Mouse (Mus musculus) limb, embryonic 12.5 days (tissue): ENCODE measurements at regions not wholly inside any gene's neighbourhood (a gene's known extent, or its start where the extent isn't known, plus 50 kb on each side); places are given as distances from the start of the nearest gene placed in this dataset.

Experiments
- ATAC-seq: fragments of 200-750 bp; cut with Nextera tagmentation; 2 replicates; pipeline ENCODE4 v1.8.0; 2017; ENCODE audit warnings: low read depth, moderate TSS enrichment; ENCODE audit not compliant: insufficient number of reproducible peaks, insufficient read depth, low FRiP score, low TSS enrichment
- H3K27ac ChIP-seq: fragments of 300-500 bp; sonication (generic); 2 replicates; pipeline ENCODE4 v1.5.1; 2016; ENCODE audit warnings: mild to moderate bottlenecking, moderate library complexity
- H3K27me3 ChIP-seq: fragments of 300-500 bp; sonication (generic); 2 replicates; pipeline ENCODE4 v1.6.1; 2016; ENCODE audit warnings: mild to moderate bottlenecking, moderate library complexity
- H3K36me3 ChIP-seq: fragments of 300-500 bp; sonication (generic); 2 replicates; pipeline ENCODE4 v1.6.1; 2016; ENCODE audit warnings: mild to moderate bottlenecking, moderate library complexity
- H3K4me1 ChIP-seq: fragments of 300-500 bp; sonication (generic); replicated peaks from 2 replicates; pipeline ENCODE4 v1.6.1; 2016
- H3K4me2 ChIP-seq: fragments of 300-500 bp; sonication (generic); 2 replicates; pipeline ENCODE4 v1.6.1; 2016; ENCODE audit warnings: mild to moderate bottlenecking, moderate library complexity
- H3K4me3 ChIP-seq: fragments of 300-500 bp; sonication (generic); replicated peaks from 2 replicates; pipeline ENCODE4 v1.5.1; 2016; ENCODE audit warnings: mild to moderate bottlenecking
- H3K9ac ChIP-seq: fragments of 300-500 bp; sonication (generic); replicated peaks from 2 replicates; pipeline ENCODE4 v1.6.1; 2016; ENCODE audit warnings: mild to moderate bottlenecking, moderate library complexity
- H3K9me3 ChIP-seq: fragments of 300-500 bp; sonication (generic); 2 replicates; pipeline ENCODE4 v1.6.1; 2016; ENCODE audit warnings: mild to moderate bottlenecking, moderate library complexity
- WGBS: fragments of 180-500 bp; shearing (Covaris S2); methylation state at CpG from one replicate; pipeline ENCODE4 v1.1.7; 2016; 5-methylcytosine and 5-hydroxymethylcytosine counted together

- H3K27ac ChIP-seq: peak overlapping the region; percentile 64
Measured at GRCm38 (mm10) chr13:37513206-37513904, 168.3 kb downstream of the Ly86 start.

DNA sequence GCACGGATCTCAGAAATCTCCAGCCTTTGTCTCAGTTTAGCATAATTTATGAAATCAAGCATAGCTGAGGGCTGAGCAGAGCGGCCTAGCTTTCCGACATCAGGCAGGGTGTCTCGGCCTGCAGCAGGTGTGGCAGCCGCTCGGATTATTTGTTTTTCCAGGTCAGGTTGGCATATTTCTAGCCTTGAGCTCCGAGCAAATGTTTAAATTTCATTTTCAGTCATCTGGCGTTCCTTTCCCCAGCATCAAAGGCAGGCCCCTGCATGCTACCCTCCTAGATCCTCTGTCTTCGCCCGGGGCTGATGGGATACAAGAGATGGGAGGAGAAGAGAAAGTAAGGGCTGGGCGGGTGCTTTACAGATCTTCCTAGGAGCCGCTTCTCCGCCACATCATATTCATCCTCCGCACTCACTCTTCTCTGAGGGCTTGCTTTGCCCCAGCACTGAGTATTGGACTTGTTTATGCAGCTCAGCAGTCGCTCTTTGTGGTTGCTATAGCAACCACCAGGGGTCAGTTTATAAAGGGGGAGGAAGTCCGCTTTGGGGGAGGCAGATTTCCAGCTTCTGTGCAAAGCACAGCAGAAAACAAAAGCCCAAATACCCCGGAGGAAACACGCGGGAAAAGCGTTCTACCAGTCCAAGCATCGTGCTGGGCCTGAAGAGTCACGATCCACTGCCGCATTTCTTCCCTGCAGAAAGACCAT, 169.0 kb downstream of the Ly86 start:
- no peak for ATAC-seq
- H3K4me3 ChIP-seq: peak overlapping the region; percentile 16
- 10% methylated on average over 23 of the region's 23 CpGs for WGBS

More at GRCm38 (mm10) chr13:37513206-37513904, 168.3 kb downstream of the Ly86 start:
- ATAC-seq: no peak
- Histone ChIP-seq H3K27me3 (no peaks in the 10 kb centered on the region), H3K4me3 (no peak overlapping the region), H3K9me3 (no peaks in the 10 kb centered on the region), H3K4me1 (peaks cover 29% of the 10 kb centered on the region), H3K4me2 (peak overlapping the region; percentile 43; the same call in 1 of the 2 replicates), H3K9ac (no peak overlapping the region), H3K36me3 (no peaks in the 10 kb centered on the region)
- WGBS: 55% methylated on average over 2 of the region's 2 CpGs

DNA sequence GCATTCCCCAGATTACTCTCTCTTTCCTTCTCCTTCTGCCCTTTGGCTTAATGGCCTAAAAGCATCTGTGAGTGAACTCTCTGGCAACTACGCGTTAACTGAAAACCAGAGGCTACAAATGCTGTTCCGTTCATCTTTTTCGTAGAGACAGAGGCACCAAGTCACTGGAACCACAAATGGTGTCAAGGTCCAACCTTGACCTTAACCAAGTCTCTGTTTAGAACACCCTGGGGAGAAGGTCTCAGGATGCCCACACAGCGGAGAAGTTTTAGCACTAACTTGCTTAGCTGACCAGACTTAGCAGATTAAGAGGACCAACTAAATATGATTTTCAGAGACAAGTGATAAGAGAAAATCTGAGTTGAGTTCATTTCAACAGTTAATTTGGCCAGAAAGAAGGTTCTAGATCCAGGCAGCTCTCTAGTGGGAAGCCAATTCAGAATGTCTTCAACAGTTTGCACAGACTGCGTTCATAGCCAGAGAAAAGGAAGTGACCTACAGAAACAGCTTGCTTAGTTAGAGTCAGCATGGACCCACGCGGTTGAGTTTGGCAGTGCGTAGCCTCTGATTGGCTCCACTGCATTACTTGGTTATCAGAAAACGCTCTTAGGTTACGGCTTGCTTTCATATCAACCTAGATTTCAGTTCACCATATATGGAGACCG, 169.8 kb downstream of the Ly86 start:
- Histone ChIP-seq H3K4me2 (peak overlapping the region; percentile 43), H3K36me3 (no peaks in the 10 kb centered on the region), H3K27me3 (no peaks in the 10 kb centered on the region), H3K27ac (peak overlapping the region; percentile 64), H3K9me3 (no peaks in the 10 kb centered on the region), H3K4me1 (peaks cover 14% of the 10 kb centered on the region), H3K4me3 (peak overlapping the region; percentile 16), H3K9ac (peak overlapping the region; percentile 37; the same call in 1 of the 2 replicates)
- ATAC-seq: no peak
- WGBS: 71% methylated on average over 12 of the region's 12 CpGs

More for the DNA sequence above, 169.0 kb downstream of the Ly86 start:
- Histone ChIP-seq H3K4me1 (peaks cover 22% of the 10 kb centered on the region), H3K9me3 (no peaks in the 10 kb centered on the region), H3K36me3 (no peaks in the 10 kb centered on the region), H3K4me2 (peak overlapping the region; percentile 43), H3K27me3 (no peaks in the 10 kb centered on the region), H3K9ac (peak overlapping the region; percentile 37; the same call in 1 of the 2 replicates), H3K27ac (peak overlapping the region; percentile 64)

- Histone ChIP-seq H3K9me3 (no peaks in the 10 kb centered on the region), H3K9ac (no peak overlapping the region), H3K27me3 (no peaks in the 10 kb centered on the region), H3K4me2 (no peak overlapping the region), H3K4me1 (peaks cover 14% of the 10 kb centered on the region), H3K4me3 (no peak overlapping the region), H3K27ac (no peak overlapping the region), H3K36me3 (no peaks in the 10 kb centered on the region)
- WGBS: 43% methylated on average over 14 of the region's 14 CpGs
- 0 out of 2 replicates have a peak, but pooled peaks have one; percentile 64 for ATAC-seq
Measured at GRCm38 (mm10) chr13:37517055-37517807, 172.2 kb downstream of the Ly86 start.

GRCm38 (mm10) chr13:37519948-37520347, 174.9 kb downstream of the Ly86 start:
- no peak overlapping the region for H3K4me2 ChIP-seq
- 73% methylated on average over 3 of the region's 3 CpGs for WGBS
- ATAC-seq: no peak
- no peaks in the 10 kb centered on the region; the same call in 1 of the 2 replicates for H3K4me1 ChIP-seq
- no peaks in the 10 kb centered on the region for H3K9me3 ChIP-seq
- no peak overlapping the region for H3K9ac ChIP-seq
- H3K4me3 ChIP-seq: no peak overlapping the region
- H3K27me3 ChIP-seq: no peaks in the 10 kb centered on the region
- H3K27ac ChIP-seq: no peak overlapping the region
- no peaks in the 10 kb centered on the region for H3K36me3 ChIP-seq

DNA sequence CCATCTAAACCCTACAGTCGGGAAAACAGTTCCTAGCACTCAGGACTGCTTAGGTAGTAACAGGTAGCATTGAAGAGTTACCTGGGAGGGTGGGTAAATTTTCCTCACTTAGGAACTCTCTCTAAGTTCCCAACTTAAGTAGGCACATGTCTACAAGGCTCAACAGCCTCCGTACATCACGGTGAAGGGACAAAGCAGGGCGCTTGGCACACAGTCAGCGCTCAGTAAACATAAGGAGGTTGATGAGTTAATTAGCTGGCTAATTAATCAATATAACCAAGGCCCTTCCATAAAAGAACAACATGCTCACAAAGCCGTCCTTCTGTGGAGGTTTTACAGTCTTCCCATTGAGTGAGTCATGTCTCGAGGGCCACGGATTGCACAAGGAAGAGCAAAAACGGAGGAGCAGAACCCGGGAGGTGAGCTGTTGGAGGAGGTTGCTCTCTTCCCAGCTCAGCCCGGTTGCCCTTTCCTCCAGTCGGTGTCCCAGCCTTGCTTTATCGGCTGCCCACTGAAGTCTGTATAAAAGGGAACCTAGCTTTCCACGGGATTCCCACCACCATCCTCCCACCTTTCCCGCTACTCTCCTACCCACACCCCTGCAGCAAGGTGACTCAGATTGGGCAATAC, 180.2 kb downstream of the Ly86 start:
- no peak for ATAC-seq
- Histone ChIP-seq H3K27ac (no peak overlapping the region), H3K36me3 (no peaks in the 10 kb centered on the region), H3K27me3 (no peaks in the 10 kb centered on the region), H3K4me3 (no peak overlapping the region), H3K4me1 (peaks cover 11% of the 10 kb centered on the region), H3K9me3 (no peaks in the 10 kb centered on the region), H3K9ac (no peak overlapping the region), H3K4me2 (no peak overlapping the region)
- 78% methylated on average over 15 of the region's 15 CpGs for WGBS

- Histone ChIP-seq H3K27ac (no peak overlapping the region), H3K9ac (no peak overlapping the region), H3K4me3 (no peak overlapping the region), H3K4me2 (no peak overlapping the region), H3K9me3 (no peaks in the 10 kb centered on the region), H3K27me3 (no peaks in the 10 kb centered on the region), H3K4me1 (peaks cover 11% of the 10 kb centered on the region), H3K36me3 (no peaks in the 10 kb centered on the region)
- ATAC-seq: no peak
- WGBS: 85% methylated on average over 8 of the region's 8 CpGs
Measured at GRCm38 (mm10) chr13:37526102-37526501, 181.1 kb downstream of the Ly86 start.

GRCm38 (mm10) chr13:37528380-37528779, 183.4 kb downstream of the Ly86 start:
- Histone ChIP-seq H3K4me3 (no peak overlapping the region), H3K36me3 (no peaks in the 10 kb centered on the region), H3K9me3 (no peaks in the 10 kb centered on the region), H3K27me3 (no peaks in the 10 kb centered on the region), H3K9ac (no peak overlapping the region), H3K4me1 (peaks cover 18% of the 10 kb centered on the region), H3K27ac (no peak overlapping the region), H3K4me2 (no peak overlapping the region)
- 22% methylated on average over 9 of the region's 9 CpGs for WGBS
- no peak for ATAC-seq

DNA sequence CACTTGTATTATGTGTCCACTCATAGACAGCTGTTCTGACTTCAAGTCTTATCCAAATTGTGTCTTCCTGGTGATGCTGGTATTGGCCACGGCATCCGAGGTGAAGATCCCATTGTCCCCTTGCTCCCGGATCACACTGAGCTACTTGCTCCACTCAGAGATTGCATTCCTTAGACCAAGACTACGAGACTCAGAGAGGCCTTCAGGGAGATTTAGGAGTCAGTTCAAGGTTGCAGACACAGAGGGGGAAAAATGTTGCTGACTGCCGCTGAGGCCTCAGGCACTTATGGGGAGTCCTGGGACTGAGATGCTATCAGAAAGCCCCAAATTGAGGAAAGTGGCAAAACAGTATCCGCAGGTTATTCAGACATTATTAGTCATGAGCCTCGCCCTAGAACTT, 183.9 kb downstream of the Ly86 start:
- Histone ChIP-seq H3K27ac (no peak overlapping the region), H3K9ac (no peak overlapping the region), H3K36me3 (no peaks in the 10 kb centered on the region), H3K27me3 (no peaks in the 10 kb centered on the region), H3K9me3 (no peaks in the 10 kb centered on the region), H3K4me1 (peaks cover 18% of the 10 kb centered on the region), H3K4me2 (no peak overlapping the region), H3K4me3 (no peak overlapping the region)
- no peak for ATAC-seq
- 68% methylated on average over 7 of the region's 7 CpGs for WGBS

- WGBS: 60% methylated on average over 8 of the region's 8 CpGs
- no peaks in the 10 kb centered on the region for H3K9me3 ChIP-seq
Measured at GRCm38 (mm10) chr13:37531512-37532183, 186.6 kb downstream of the Ly86 start.

More at GRCm38 (mm10) chr13:37531512-37532183, 186.6 kb downstream of the Ly86 start:
- Histone ChIP-seq H3K9ac (no peak overlapping the region), H3K36me3 (no peaks in the 10 kb centered on the region), H3K4me2 (no peak overlapping the region), H3K4me3 (no peak overlapping the region), H3K27ac (no peak overlapping the region), H3K27me3 (no peaks in the 10 kb centered on the region), H3K4me1 (peaks cover 18% of the 10 kb centered on the region)
- ATAC-seq: no peak
